Mouse (Mus musculus) thymus, adult 2 months (tissue): ENCODE data around the gene Opn1mw. TPM values are rescaled to one million over a fixed set of nuclear protein-coding genes. Genes with fewer than 3 reads are reported as not detected.

Source experiments
- DNase-seq: peaks from one replicate; pipeline ENCODE4 v3.0.0; 2021
- H3K27ac ChIP-seq: fragments of 200-500 bp; 2 replicates; pipeline ENCODE4 v1.5.1; 2012; ENCODE audit warnings: low read length, control low read depth; ENCODE audit not compliant: control insufficient read depth, insufficient read depth
- H3K27me3 ChIP-seq: fragments of 200-500 bp; 2 replicates; pipeline ENCODE4 v1.6.1; 2012; ENCODE audit warnings: mild to moderate bottlenecking, low read length, moderate library complexity, mixed read lengths; ENCODE audit not compliant: control insufficient read depth, insufficient read depth
- H3K36me3 ChIP-seq: fragments of 200-500 bp; 2 replicates; pipeline ENCODE4 v1.6.1; 2012; ENCODE audit warnings: mild to moderate bottlenecking, low read length, moderate library complexity; ENCODE audit not compliant: control insufficient read depth, insufficient read depth
- H3K4me1 ChIP-seq: fragments of 200-500 bp; replicated peaks from 2 replicates; pipeline ENCODE4 v1.6.1; 2012; ENCODE audit warnings: low read length; ENCODE audit not compliant: control insufficient read depth, insufficient read depth
- H3K4me3 ChIP-seq: fragments of 200-500 bp; 2 replicates; pipeline ENCODE4 v1.5.1; 2012; ENCODE audit warnings: mild to moderate bottlenecking, low read length, control low read depth, moderate library complexity; ENCODE audit not compliant: control insufficient read depth, insufficient read depth
- CTCF ChIP-seq: fragments of 200-500 bp; IDR thresholded peaks from 2 replicates; pipeline ENCODE4 v1.5.1; 2012; ENCODE audit warnings: mild to moderate bottlenecking, control low read depth, low read length, moderate library complexity, borderline replicate concordance; ENCODE audit not compliant: control insufficient read depth, poor library complexity, insufficient read depth; ENCODE audit errors: extremely low read depth
- POLR2A ChIP-seq: fragments of 200-500 bp; IDR thresholded peaks from 2 replicates; pipeline ENCODE4 v1.6.1; 2012; ENCODE audit warnings: mild to moderate bottlenecking, low read length, control low read depth, moderate library complexity; ENCODE audit not compliant: control insufficient read depth, poor library complexity, insufficient read depth; ENCODE audit errors: extremely low read depth
- WGBS: fragments of 180-500 bp; shearing (Covaris S2); methylation state at CpG from one replicate; pipeline ENCODE4 v1.1.7; 2018; 5-methylcytosine and 5-hydroxymethylcytosine counted together
- polyA plus RNA-seq: library from polyadenylated mRNA; depleted of rRNA; stranded (reverse); fragments of >200 nt; gene quantifications from 2 replicates; pipeline ENCODE4 v1.2.3, GENCODE M21; 2012; rRNA removed

Gene Opn1mw
- polyA plus RNA-seq, 1 experiment: not detected

DNA sequence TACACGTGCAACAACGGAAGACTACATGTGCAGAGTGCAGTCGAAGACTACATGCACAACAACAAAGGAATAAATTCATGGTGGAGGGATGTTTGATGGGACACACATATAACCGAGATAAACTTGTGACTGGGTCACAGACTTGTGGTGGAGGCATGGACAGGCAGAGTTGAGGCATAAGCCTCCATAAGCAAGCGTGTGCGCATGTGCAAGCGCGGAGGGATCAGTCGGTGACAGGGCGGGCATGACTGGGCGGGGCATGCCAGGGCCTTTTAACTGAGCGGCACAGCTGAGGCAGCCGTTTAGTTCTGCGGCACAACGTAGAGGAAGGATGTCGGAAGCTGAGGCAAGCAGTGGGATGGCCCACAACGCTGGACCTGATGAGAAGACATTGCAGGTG is 49.7 kb downstream of the Opn1mw start, which contains the start of gene Tktl1:
TSS of gene Tktl1 (plus strand) at position 301 of the 400 bp plus-strand sequence.
- no peak for TF ChIP-seq CTCF
- TF ChIP-seq POLR2A: no peak
- Histone ChIP-seq H3K27me3 (no peaks in the 10 kb centered on the region), H3K4me3 (no peak within 1 kb of the TSS), H3K36me3 (no peaks in the 10 kb centered on the region), H3K27ac (no peak within 1 kb of the TSS), H3K4me1 (no peaks in the 10 kb centered on the region)
- no peak for DNase-seq
- WGBS: 97% methylated on average over 17 of the region's 17 CpGs

Other genes starting within 250 kb of the Opn1mw start
- 0.06 and 0.26 TPM in 2 replicates for gene Avpr2, start 235.4 kb upstream of the Opn1mw start, polyA plus RNA-seq
- gene L1cam, start 231.4 kb upstream of the Opn1mw start, polyA plus RNA-seq: 7.1 and 7.5 TPM in 2 replicates
- gene Arhgap4, start 205.6 kb upstream of the Opn1mw start, polyA plus RNA-seq: 574 and 583 TPM in 2 replicates
- gene Naa10, start 205.5 kb upstream of the Opn1mw start, polyA plus RNA-seq: 82.0 and 102 TPM in 2 replicates
- 13.7 and 16.1 TPM in 2 replicates for gene Renbp, start 196.6 kb upstream of the Opn1mw start, polyA plus RNA-seq
- gene Hcfc1, start 161.1 kb upstream of the Opn1mw start, polyA plus RNA-seq: 193 and 271 TPM in 2 replicates
- gene Irak1, start 103.5 kb upstream of the Opn1mw start, polyA plus RNA-seq: 166 and 182 TPM in 2 replicates
- gene Mecp2, start 7.9 kb downstream of the Opn1mw start, polyA plus RNA-seq: 13.7 and 14.1 TPM in 2 replicates
- 0.07 TPM in 1 of 2 replicates, not detected in the other for gene Tex28, start 40.4 kb downstream of the Opn1mw start, polyA plus RNA-seq
- gene Tktl1, start 49.8 kb downstream of the Opn1mw start, polyA plus RNA-seq: 0.12 TPM in 1 of 2 replicates, not detected in the other
- 476 and 498 TPM in 2 replicates for gene Flna, start 122.4 kb downstream of the Opn1mw start, polyA plus RNA-seq
- 97.7 and 111 TPM in 2 replicates for gene Emd, start 127.2 kb downstream of the Opn1mw start, polyA plus RNA-seq
- 1,443 and 1,552 TPM in 2 replicates for gene Rpl10, start 143.3 kb downstream of the Opn1mw start, polyA plus RNA-seq
- gene Taz, start 154.4 kb downstream of the Opn1mw start, polyA plus RNA-seq: 94.6 and 111 TPM in 2 replicates
- gene Dnase1l1, start 154.9 kb downstream of the Opn1mw start, polyA plus RNA-seq: 10.3 and 15.0 TPM in 2 replicates
- 289 and 373 TPM in 2 replicates for gene Atp6ap1, start 169.6 kb downstream of the Opn1mw start, polyA plus RNA-seq
- 370 and 445 TPM in 2 replicates for gene Gdi1, start 177.5 kb downstream of the Opn1mw start, polyA plus RNA-seq
- 13.6 and 16.4 TPM in 2 replicates for gene Fam50a, start 185.6 kb downstream of the Opn1mw start, polyA plus RNA-seq
- 15.4 and 17.6 TPM in 2 replicates for gene Plxna3, start 201.6 kb downstream of the Opn1mw start, polyA plus RNA-seq
- 56.5 and 63.6 TPM in 2 replicates for gene Lage3, start 226.2 kb downstream of the Opn1mw start, polyA plus RNA-seq
- 52.7 and 53.8 TPM in 2 replicates for gene Ubl4a, start 245.8 kb downstream of the Opn1mw start, polyA plus RNA-seq
- gene Slc10a3, start 245.9 kb downstream of the Opn1mw start, polyA plus RNA-seq: 27.8 and 29.1 TPM in 2 replicates